Mouse (Mus musculus) liver, embryonic 16.5 days (tissue): ENCODE results near the gene Slc17a5. TPM values are rescaled to one million over a fixed set of nuclear protein-coding genes. Genes with fewer than 3 reads are reported as not detected.

Experiments used
- ATAC-seq: fragments of 200-750 bp; cut with Nextera tagmentation; 2 replicates; pipeline ENCODE4 v1.8.0; 2017; ENCODE audit warnings: low read depth, mild to moderate bottlenecking, moderate number of reproducible peaks, moderate library complexity
- H3K27ac ChIP-seq: fragments of 300-500 bp; sonication (generic); 2 replicates; pipeline ENCODE4 v1.5.1; 2014; ENCODE audit warnings: mild to moderate bottlenecking, low read length
- H3K27me3 ChIP-seq: fragments of 300-500 bp; sonication (generic); 2 replicates; pipeline ENCODE4 v1.6.1; 2014; ENCODE audit warnings: low read depth, low read length, mixed read lengths; ENCODE audit not compliant: control insufficient read depth, insufficient read depth
- H3K36me3 ChIP-seq: fragments of 300-500 bp; sonication (generic); 2 replicates; pipeline ENCODE4 v1.6.1; 2014; ENCODE audit warnings: mild to moderate bottlenecking; ENCODE audit not compliant: control insufficient read depth, insufficient read depth
- H3K4me1 ChIP-seq: fragments of 300-500 bp; sonication (generic); 2 replicates; pipeline ENCODE4 v1.6.1; 2014; ENCODE audit warnings: low read depth, low read length, mixed read lengths; ENCODE audit not compliant: control insufficient read depth
- H3K4me2 ChIP-seq: fragments of 300-500 bp; sonication (generic); 2 replicates; pipeline ENCODE4 v1.6.1; 2014; ENCODE audit warnings: low read depth, low read length, mixed read lengths
- H3K4me3 ChIP-seq: fragments of 300-500 bp; sonication (generic); 2 replicates; pipeline ENCODE4 v1.5.1; 2014; ENCODE audit warnings: low read depth, mild to moderate bottlenecking, low read length
- H3K9ac ChIP-seq: fragments of 300-500 bp; sonication (generic); 2 replicates; pipeline ENCODE4 v1.6.1; 2014; ENCODE audit warnings: low read depth, low read length
- H3K9me3 ChIP-seq: fragments of 300-500 bp; sonication (generic); replicated peaks from 2 replicates; pipeline ENCODE4 v1.6.1; 2016; ENCODE audit warnings: low read length; ENCODE audit not compliant: control insufficient read depth
- WGBS: fragments of 180-500 bp; shearing (Covaris S2); extraction: QIAGEN DNeasy Blood & Tissue Kit; methylation state at CpG from one replicate; pipeline ENCODE4 v1.1.7; 2014; ENCODE audit not compliant: insufficient replicate concordance; 5-methylcytosine and 5-hydroxymethylcytosine counted together
- polyA plus RNA-seq: library from polyadenylated mRNA; unstranded; fragments of >200 nt; fragmentation: Nextera tagmentation; extraction: Ambion mirVana; gene quantifications from 2 replicates; pipeline ENCODE4 v1.2.1, GENCODE M21; 2015

The Slc17a5 gene
- 4.8 and 5.8 TPM in 2 replicates for polyA plus RNA-seq

DNA sequence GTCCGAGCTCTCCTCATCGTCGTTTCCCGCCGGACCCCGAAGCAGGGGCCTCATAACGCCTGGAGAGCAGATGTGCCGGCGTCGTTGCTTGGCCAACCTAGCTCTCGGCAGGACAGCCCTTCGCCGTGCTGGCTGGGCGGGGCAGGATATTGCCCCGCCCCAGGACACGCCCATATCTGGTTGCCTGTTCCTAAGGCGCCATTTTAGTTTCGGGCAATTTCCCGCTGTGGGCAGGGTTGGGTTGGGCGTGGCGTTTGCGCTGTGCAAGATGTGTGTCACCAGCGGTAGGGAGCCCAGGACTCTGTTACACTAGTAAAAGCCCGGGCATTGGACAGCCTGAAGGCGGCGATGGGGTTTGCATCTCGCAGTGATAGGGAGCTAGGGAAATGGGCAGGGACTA, at the start of gene Slc17a5:
TSS of gene Slc17a5 (minus strand) at position 128 of the 400 bp plus-strand sequence.
- H3K4me3 ChIP-seq, result peak within 1 kb of the TSS; percentile 72
- peak within 1 kb of the TSS; percentile 89 for H3K4me2 ChIP-seq
- H3K9me3 ChIP-seq, result no peaks in the 10 kb centered on the region
- peak within 1 kb of the TSS; percentile 60 for H3K27ac ChIP-seq
- peak; percentile 97 for ATAC-seq
- under 1% methylated on average over 27 of the region's 27 CpGs for WGBS
- no peaks in the 10 kb centered on the region for H3K36me3 ChIP-seq
- no peaks in the 10 kb centered on the region for H3K27me3 ChIP-seq
- peak within 1 kb of the TSS; percentile 77 for H3K9ac ChIP-seq
- peaks cover 10% of the 10 kb centered on the region for H3K4me1 ChIP-seq

- H3K4me1 ChIP-seq, result no peaks in the 10 kb centered on the region
- ATAC-seq, result no peak
- H3K36me3 ChIP-seq, result no peaks in the 10 kb centered on the region
- no peak overlapping the region for H3K4me3 ChIP-seq
- H3K9me3 ChIP-seq, result no peaks in the 10 kb centered on the region
- 63% methylated on average over 3 of the region's 3 CpGs for WGBS
- H3K27ac ChIP-seq, result no peak overlapping the region
- H3K4me2 ChIP-seq, result no peak overlapping the region
- no peaks in the 10 kb centered on the region for H3K27me3 ChIP-seq
- no peak overlapping the region for H3K9ac ChIP-seq
Observed at GRCm38 (mm10) chr9:78633976-78634375, 46.1 kb upstream of the Slc17a5 start.

DNA sequence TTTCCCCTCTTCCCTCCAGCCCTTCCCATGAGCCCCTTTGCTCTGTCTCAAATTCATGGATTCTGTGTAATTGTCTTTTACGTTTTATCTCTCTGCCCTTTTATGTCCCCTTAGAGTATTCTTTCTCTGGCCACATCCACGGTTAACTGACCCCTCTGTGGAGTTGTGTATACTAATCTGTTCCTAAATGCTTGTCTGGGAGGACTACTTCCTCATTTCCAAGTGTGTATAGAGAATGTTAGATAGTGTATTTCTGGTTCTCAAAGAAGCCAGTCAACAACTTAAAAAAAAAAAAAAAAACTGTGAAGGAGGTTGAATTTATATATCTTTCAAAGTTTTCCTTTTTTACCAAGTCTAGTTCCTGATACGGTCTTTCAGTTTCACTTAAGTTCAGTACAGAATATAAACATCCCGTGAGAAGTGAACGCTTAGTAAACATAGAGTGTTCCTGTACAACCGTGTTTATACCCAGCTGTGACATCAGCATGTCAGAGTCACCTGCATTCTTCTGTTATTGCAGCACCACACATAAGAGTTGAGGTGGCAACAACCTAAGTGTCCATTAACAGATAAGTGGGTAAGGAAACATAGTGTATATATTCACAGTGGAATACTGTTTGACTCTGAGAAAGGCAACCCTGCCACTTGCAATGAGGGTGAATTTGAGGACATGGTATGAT, 44.1 kb upstream of the Slc17a5 start:
- no peak for ATAC-seq
- 44% methylated on average over 6 of the region's 6 CpGs for WGBS
- H3K4me2 ChIP-seq, result no peak overlapping the region
- H3K36me3 ChIP-seq, result no peaks in the 10 kb centered on the region
- no peaks in the 10 kb centered on the region for H3K9me3 ChIP-seq
- H3K4me1 ChIP-seq, result no peaks in the 10 kb centered on the region
- no peak overlapping the region for H3K27ac ChIP-seq
- H3K9ac ChIP-seq, result no peak overlapping the region
- H3K27me3 ChIP-seq, result no peaks in the 10 kb centered on the region
- no peak overlapping the region for H3K4me3 ChIP-seq

- Histone ChIP-seq H3K4me3 (no peak overlapping the region), H3K9me3 (no peaks in the 10 kb centered on the region), H3K27me3 (no peaks in the 10 kb centered on the region), H3K4me1 (no peaks in the 10 kb centered on the region), H3K4me2 (no peak overlapping the region), H3K36me3 (no peaks in the 10 kb centered on the region), H3K9ac (no peak overlapping the region), H3K27ac (no peak overlapping the region)
- ATAC-seq, result no peak
- WGBS, result 48% methylated on average over 6 of the region's 6 CpGs
Observed at GRCm38 (mm10) chr9:78629991-78630390, 42.1 kb upstream of the Slc17a5 start.

GRCm38 (mm10) chr9:78623301-78623747, 35.5 kb upstream of the Slc17a5 start:
- H3K9me3 ChIP-seq, result no peaks in the 10 kb centered on the region
- H3K4me1 ChIP-seq, result no peaks in the 10 kb centered on the region
- no peak overlapping the region for H3K27ac ChIP-seq
- no peaks in the 10 kb centered on the region for H3K27me3 ChIP-seq
- no peaks in the 10 kb centered on the region for H3K36me3 ChIP-seq
- H3K9ac ChIP-seq, result no peak overlapping the region
- H3K4me3 ChIP-seq, result no peak overlapping the region
- no peak for ATAC-seq
- WGBS, result 57% methylated on average over 10 of the region's 10 CpGs
- H3K4me2 ChIP-seq, result no peak overlapping the region

DNA sequence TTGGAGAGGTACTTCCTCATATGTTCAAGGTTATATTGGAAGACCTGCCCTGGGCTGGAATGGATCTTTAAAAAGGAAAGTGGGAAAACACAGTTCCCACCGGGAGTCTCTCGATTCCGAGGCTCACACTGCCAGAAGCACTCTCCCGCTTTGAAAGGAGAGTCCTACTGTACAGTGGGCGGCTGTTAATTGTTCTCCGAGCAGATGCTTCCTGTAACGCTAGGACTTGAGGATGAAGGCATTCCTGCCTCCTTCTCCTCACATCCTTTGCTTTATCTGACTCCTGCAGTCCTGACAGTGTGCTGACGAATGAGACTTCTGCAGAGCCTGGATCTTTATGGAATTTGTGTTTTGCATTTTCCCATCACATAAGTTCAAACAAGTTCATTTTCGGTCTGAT, 31.4 kb upstream of the Slc17a5 start:
- no peak overlapping the region for H3K9ac ChIP-seq
- 44% methylated on average over 9 of the region's 9 CpGs for WGBS

DNA sequence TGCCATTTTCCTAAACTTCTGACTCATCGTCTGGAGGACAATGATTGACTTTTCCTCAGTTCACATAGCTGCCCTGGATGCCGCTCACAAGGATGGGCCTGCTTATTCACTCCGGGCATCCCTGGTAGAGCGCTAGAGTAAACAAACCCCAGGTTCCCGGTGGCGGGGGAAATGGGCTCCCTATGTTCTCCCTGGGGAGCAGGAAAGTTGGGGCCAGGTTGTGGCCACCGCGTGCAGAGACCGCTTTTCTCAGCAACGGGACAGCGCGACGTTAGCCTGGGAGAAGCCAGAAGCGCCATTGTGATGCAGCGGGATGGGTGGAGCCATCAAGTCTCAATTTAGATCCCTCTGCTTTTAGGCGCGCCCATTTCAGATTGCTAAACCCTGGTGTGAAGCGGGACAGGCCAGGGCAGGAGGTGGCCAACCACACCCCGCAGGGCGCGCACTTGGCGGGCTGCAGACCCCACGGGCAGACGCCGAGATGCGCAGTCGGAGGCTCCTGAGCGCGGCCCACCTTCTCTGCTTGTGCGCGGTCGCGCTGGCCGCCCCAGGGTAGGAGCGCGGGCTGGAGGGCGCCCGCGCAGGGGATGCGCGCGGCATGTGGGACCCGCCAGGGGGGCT, 27.7 kb upstream of the Slc17a5 start, which contains the start of gene Cd109:
TSS of gene Cd109 (plus strand) at position 146 of the 621 bp plus-strand sequence.
- no peak for ATAC-seq
- H3K27ac ChIP-seq, result no peak within 1 kb of the TSS

More for the DNA sequence above, 31.4 kb upstream of the Slc17a5 start:
- ATAC-seq, result no peak
- H3K4me1 ChIP-seq, result no peaks in the 10 kb centered on the region
- H3K9me3 ChIP-seq, result no peaks in the 10 kb centered on the region
- no peak overlapping the region for H3K27ac ChIP-seq
- no peak overlapping the region for H3K4me3 ChIP-seq
- no peaks in the 10 kb centered on the region for H3K36me3 ChIP-seq
- H3K4me2 ChIP-seq, result no peak overlapping the region
- H3K27me3 ChIP-seq, result peaks cover 28% of the 10 kb centered on the region

DNA sequence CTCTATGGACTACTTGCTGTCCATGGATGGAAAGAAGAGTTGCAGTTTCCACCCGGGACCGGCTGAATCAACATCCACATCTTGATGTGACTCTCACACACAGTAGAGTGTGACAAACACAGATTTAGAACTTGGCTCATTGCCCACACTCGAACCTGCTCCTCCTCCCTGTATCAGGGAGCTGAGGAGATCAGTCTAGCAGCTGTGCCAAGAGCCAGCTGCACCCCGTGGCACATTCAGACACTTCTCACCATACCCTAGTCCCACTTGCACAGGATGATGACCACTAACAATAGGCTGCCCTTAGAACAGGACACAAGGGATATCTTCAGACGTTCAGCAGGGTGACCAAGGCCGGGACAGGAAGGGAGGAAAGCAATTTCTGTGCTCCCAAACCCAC, 26.4 kb upstream of the Slc17a5 start:
- no peak overlapping the region for H3K4me2 ChIP-seq
- no peak for ATAC-seq
- WGBS, result 37% methylated on average over 6 of the region's 6 CpGs
- H3K36me3 ChIP-seq, result no peaks in the 10 kb centered on the region
- H3K4me3 ChIP-seq, result no peak overlapping the region
- peaks cover 31% of the 10 kb centered on the region for H3K27me3 ChIP-seq
- no peak overlapping the region for H3K9ac ChIP-seq
- no peak overlapping the region for H3K27ac ChIP-seq
- H3K4me1 ChIP-seq, result no peaks in the 10 kb centered on the region
- H3K9me3 ChIP-seq, result no peaks in the 10 kb centered on the region

More for the DNA sequence above, 27.7 kb upstream of the Slc17a5 start, which contains the start of gene Cd109:
- Histone ChIP-seq H3K4me1 (no peaks in the 10 kb centered on the region), H3K9ac (no peak within 1 kb of the TSS), H3K4me3 (peak within 1 kb of the TSS; percentile 36), H3K9me3 (no peaks in the 10 kb centered on the region), H3K4me2 (peak within 1 kb of the TSS; percentile 49), H3K27me3 (peaks cover 31% of the 10 kb centered on the region), H3K36me3 (no peaks in the 10 kb centered on the region)
- WGBS, result under 1% methylated on average over 43 of the region's 43 CpGs
